Mouse (Mus musculus) limb, embryonic 12.5 days (tissue): ENCODE results near the gene Folr1. TPM values are rescaled to one million over a fixed set of nuclear protein-coding genes. Genes with fewer than 3 reads are reported as not detected.

Experiments used
- ATAC-seq: fragments of 200-750 bp; cut with Nextera tagmentation; 2 replicates; pipeline ENCODE4 v1.8.0; 2017; ENCODE audit warnings: low read depth, moderate TSS enrichment; ENCODE audit not compliant: insufficient number of reproducible peaks, insufficient read depth, low FRiP score, low TSS enrichment
- H3K27ac ChIP-seq: fragments of 300-500 bp; sonication (generic); 2 replicates; pipeline ENCODE4 v1.5.1; 2016; ENCODE audit warnings: mild to moderate bottlenecking, moderate library complexity
- H3K27me3 ChIP-seq: fragments of 300-500 bp; sonication (generic); 2 replicates; pipeline ENCODE4 v1.6.1; 2016; ENCODE audit warnings: mild to moderate bottlenecking, moderate library complexity
- H3K36me3 ChIP-seq: fragments of 300-500 bp; sonication (generic); 2 replicates; pipeline ENCODE4 v1.6.1; 2016; ENCODE audit warnings: mild to moderate bottlenecking, moderate library complexity
- H3K4me1 ChIP-seq: fragments of 300-500 bp; sonication (generic); replicated peaks from 2 replicates; pipeline ENCODE4 v1.6.1; 2016
- H3K4me2 ChIP-seq: fragments of 300-500 bp; sonication (generic); 2 replicates; pipeline ENCODE4 v1.6.1; 2016; ENCODE audit warnings: mild to moderate bottlenecking, moderate library complexity
- H3K4me3 ChIP-seq: fragments of 300-500 bp; sonication (generic); replicated peaks from 2 replicates; pipeline ENCODE4 v1.5.1; 2016; ENCODE audit warnings: mild to moderate bottlenecking
- H3K9ac ChIP-seq: fragments of 300-500 bp; sonication (generic); replicated peaks from 2 replicates; pipeline ENCODE4 v1.6.1; 2016; ENCODE audit warnings: mild to moderate bottlenecking, moderate library complexity
- H3K9me3 ChIP-seq: fragments of 300-500 bp; sonication (generic); 2 replicates; pipeline ENCODE4 v1.6.1; 2016; ENCODE audit warnings: mild to moderate bottlenecking, moderate library complexity
- WGBS: fragments of 180-500 bp; shearing (Covaris S2); methylation state at CpG from one replicate; pipeline ENCODE4 v1.1.7; 2016; 5-methylcytosine and 5-hydroxymethylcytosine counted together
- polyA plus RNA-seq: library from polyadenylated mRNA; unstranded; fragments of >200 nt; fragmentation: Nextera tagmentation; extraction: Ambion mirVana; gene quantifications from 2 replicates; pipeline ENCODE4 v1.2.1, GENCODE M21; 2016

Gene Folr1
- polyA plus RNA-seq, 1 experiment from 2014 or later: not detected

- Histone ChIP-seq H3K27me3 (no peaks in the 10 kb centered on the region), H3K4me1 (no peaks in the 10 kb centered on the region), H3K9ac (no peak overlapping the region), H3K27ac (no peak overlapping the region), H3K4me3 (no peak overlapping the region), H3K36me3 (no peaks in the 10 kb centered on the region), H3K9me3 (no peaks in the 10 kb centered on the region), H3K4me2 (no peak overlapping the region)
- 95% methylated on average over 4 of the region's 4 CpGs for WGBS
- ATAC-seq: no peak
These were observed 3.1 kb downstream of the Folr1 start for GRCm38 (mm10) chr7:101867482-101867881.

GRCm38 (mm10) chr7:101866491-101867265 is 3.9 kb downstream of the Folr1 start:
- Histone ChIP-seq H3K4me2 (no peak overlapping the region), H3K9ac (no peak overlapping the region), H3K4me1 (no peaks in the 10 kb centered on the region), H3K27ac (no peak overlapping the region), H3K9me3 (no peaks in the 10 kb centered on the region), H3K36me3 (no peaks in the 10 kb centered on the region), H3K4me3 (no peak overlapping the region), H3K27me3 (no peaks in the 10 kb centered on the region)
- WGBS: 82% methylated on average over 11 of the region's 11 CpGs
- ATAC-seq: no peak

GRCm38 (mm10) chr7:101863415-101863814 is 7.2 kb downstream of the Folr1 start, which contains the start of gene Anapc15:
Anapc15 (plus strand) TSS chr7:101863715.
- 72% methylated on average over 3 of the region's 3 CpGs for WGBS
- H3K4me3 ChIP-seq: no peak within 1 kb of the TSS

DNA sequence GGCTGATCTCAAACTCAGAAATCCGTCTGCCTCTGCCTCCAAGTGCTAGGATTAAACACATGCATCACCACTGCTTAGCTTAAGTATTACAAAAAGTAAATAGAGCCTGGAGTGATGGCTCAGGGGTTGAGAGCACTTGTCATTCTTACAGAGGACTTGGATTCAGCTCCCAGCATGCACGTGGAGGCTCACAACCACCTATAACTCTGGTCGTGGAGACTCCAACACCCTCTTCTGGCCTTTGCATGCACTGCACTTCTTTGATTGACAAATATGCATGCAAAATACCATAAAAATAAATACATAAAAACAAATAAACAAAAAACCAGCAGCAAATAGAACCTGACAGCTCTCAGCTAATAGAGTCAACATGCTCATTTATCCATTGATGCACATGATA is 8.3 kb downstream of the Folr1 start:
- H3K27ac ChIP-seq: no peak overlapping the region
- H3K9me3 ChIP-seq: no peaks in the 10 kb centered on the region
- no peak for ATAC-seq
- no peaks in the 10 kb centered on the region for H3K36me3 ChIP-seq
- H3K27me3 ChIP-seq: no peaks in the 10 kb centered on the region
- H3K4me2 ChIP-seq: no peak overlapping the region
- WGBS: 63% methylated on average over 3 of the region's 3 CpGs
- H3K9ac ChIP-seq: no peak overlapping the region
- H3K4me3 ChIP-seq: no peak overlapping the region
- no peaks in the 10 kb centered on the region for H3K4me1 ChIP-seq

More at GRCm38 (mm10) chr7:101863415-101863814, 7.2 kb downstream of the Folr1 start, which contains the start of gene Anapc15:
- Histone ChIP-seq H3K36me3 (no peaks in the 10 kb centered on the region), H3K4me2 (no peak within 1 kb of the TSS), H3K9ac (no peak within 1 kb of the TSS), H3K27me3 (no peaks in the 10 kb centered on the region), H3K9me3 (no peaks in the 10 kb centered on the region), H3K4me1 (no peaks in the 10 kb centered on the region), H3K27ac (no peak within 1 kb of the TSS)
- no peak for ATAC-seq

- ATAC-seq: no peak
- no peaks in the 10 kb centered on the region for H3K4me1 ChIP-seq
These were observed 9.6 kb downstream of the Folr1 start for GRCm38 (mm10) chr7:101860978-101861377.

DNA sequence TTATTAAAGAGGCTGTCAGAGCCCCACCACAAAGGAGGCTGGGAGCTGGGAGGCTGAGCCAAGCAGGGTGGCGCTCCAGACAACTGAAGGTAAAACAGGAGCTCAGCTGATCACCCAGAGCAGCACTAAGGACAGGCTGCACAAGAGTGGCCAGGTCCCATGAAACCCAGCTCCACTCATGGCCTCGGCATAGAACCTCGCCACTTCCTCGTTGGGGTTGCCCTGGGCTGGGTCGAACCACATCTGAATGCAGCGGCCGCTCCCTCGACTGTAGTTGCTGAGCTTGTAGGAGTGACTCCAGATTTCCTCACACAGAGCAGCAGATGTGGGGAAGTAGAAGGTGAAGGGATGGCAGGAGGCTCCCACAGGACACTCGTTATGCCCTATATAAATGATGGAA is 12.2 kb downstream of the Folr1 start:
- ATAC-seq: no peak
- WGBS: 80% methylated on average over 9 of the region's 9 CpGs
- H3K9me3 ChIP-seq: no peaks in the 10 kb centered on the region

More at GRCm38 (mm10) chr7:101860978-101861377, 9.6 kb downstream of the Folr1 start:
- no peak overlapping the region for H3K4me3 ChIP-seq
- no peak overlapping the region for H3K9ac ChIP-seq
- no peaks in the 10 kb centered on the region for H3K27me3 ChIP-seq
- no peak overlapping the region for H3K27ac ChIP-seq
- no peaks in the 10 kb centered on the region for H3K36me3 ChIP-seq
- no peaks in the 10 kb centered on the region for H3K9me3 ChIP-seq
- no peak overlapping the region for H3K4me2 ChIP-seq

GRCm38 (mm10) chr7:101857094-101857493 is 13.5 kb downstream of the Folr1 start, which contains the start of gene Folr2:
Folr2 (minus strand) TSS chr7:101857194.
- no peak for ATAC-seq
- H3K9ac ChIP-seq: no peak within 1 kb of the TSS
- WGBS: 93% methylated on average over 4 of the region's 4 CpGs
- H3K27me3 ChIP-seq: no peaks in the 10 kb centered on the region
- H3K36me3 ChIP-seq: no peaks in the 10 kb centered on the region
- no peak within 1 kb of the TSS for H3K27ac ChIP-seq
- H3K4me3 ChIP-seq: no peak within 1 kb of the TSS
- H3K9me3 ChIP-seq: no peaks in the 10 kb centered on the region
- H3K4me1 ChIP-seq: no peaks in the 10 kb centered on the region
- no peak within 1 kb of the TSS for H3K4me2 ChIP-seq

More for the DNA sequence above, 12.2 kb downstream of the Folr1 start:
- Histone ChIP-seq H3K27ac (no peak overlapping the region), H3K4me1 (no peaks in the 10 kb centered on the region), H3K9ac (no peak overlapping the region), H3K4me2 (no peak overlapping the region), H3K36me3 (no peaks in the 10 kb centered on the region), H3K27me3 (no peaks in the 10 kb centered on the region), H3K4me3 (no peak overlapping the region)

DNA sequence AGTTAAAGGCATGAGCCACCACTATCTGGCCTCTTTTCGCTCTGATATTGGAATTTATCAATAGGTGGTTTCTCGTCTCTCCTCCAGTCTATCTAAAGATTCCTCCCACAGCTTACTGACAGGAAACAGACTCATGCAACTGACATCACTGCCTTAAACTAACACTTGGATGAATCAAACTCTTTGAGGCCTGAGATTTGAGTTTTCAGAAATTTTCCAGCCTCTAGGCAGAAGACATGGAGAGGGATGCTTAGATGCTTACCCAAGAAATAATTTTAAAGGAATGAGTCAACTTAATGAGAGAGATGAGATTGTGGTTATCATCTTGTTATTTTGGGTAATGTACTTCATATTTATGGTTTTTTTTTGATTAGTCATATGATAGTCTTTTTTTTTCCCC is 16.8 kb downstream of the Folr1 start:
- ATAC-seq: no peak
- Histone ChIP-seq H3K4me1 (no peaks in the 10 kb centered on the region), H3K9ac (no peak overlapping the region), H3K9me3 (no peaks in the 10 kb centered on the region), H3K36me3 (no peaks in the 10 kb centered on the region), H3K4me3 (no peak overlapping the region), H3K27me3 (no peaks in the 10 kb centered on the region), H3K27ac (no peak overlapping the region), H3K4me2 (no peak overlapping the region)
- WGBS: 88% methylated on average over 2 of the region's 2 CpGs

DNA sequence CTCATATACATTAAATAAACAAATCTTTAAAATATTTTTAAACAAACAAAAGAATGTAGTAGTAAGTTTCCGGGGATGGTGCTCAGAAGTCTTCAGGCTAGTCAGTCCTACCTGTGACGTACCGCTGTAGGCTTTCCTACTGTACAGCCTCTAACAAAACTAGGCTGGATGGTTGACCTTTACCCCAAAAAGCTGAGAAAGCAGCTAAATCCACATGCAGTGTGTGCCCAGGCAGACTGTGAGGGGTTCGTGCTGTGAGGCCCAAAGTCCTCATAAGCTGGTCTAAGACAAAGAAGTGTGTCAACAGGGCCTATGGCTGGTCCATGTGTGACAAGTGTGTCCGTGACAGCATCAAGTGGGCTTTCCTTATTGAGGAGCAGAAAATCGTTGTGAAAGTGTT is 17.7 kb downstream of the Folr1 start:
- H3K9ac ChIP-seq: no peak overlapping the region
- no peaks in the 10 kb centered on the region for H3K4me1 ChIP-seq
- no peaks in the 10 kb centered on the region for H3K36me3 ChIP-seq
- H3K9me3 ChIP-seq: no peaks in the 10 kb centered on the region
- no peak for ATAC-seq
- WGBS: 88% methylated on average over 6 of the region's 6 CpGs
- H3K27me3 ChIP-seq: no peaks in the 10 kb centered on the region
- H3K4me3 ChIP-seq: no peak overlapping the region
- no peak overlapping the region for H3K4me2 ChIP-seq
- H3K27ac ChIP-seq: no peak overlapping the region

DNA sequence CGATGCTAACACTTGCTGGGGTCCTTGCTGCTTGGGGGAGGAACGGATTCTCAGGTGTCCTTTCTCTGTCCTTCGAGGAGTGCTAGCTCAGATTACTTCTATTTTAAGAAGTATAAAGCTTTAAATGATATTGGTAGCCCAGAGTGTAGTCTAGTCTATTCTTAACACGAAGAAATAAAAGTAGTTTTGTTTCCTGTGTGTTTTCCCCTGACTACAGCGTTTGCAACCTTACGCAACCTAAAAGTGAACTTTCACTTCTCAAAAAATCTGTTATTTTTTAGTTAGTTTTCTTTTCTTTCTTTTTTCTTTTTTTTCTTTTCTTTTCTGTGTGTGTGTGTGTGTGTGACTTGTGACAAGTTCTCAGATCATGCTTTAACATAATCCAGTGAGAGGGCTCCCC is 18.9 kb downstream of the Folr1 start:
- H3K27ac ChIP-seq: no peak overlapping the region
- WGBS: 83% methylated on average over 6 of the region's 6 CpGs
- no peaks in the 10 kb centered on the region for H3K9me3 ChIP-seq

GRCm38 (mm10) chr7:101847934-101848333 is 22.7 kb downstream of the Folr1 start:
- Histone ChIP-seq H3K4me3 (no peak overlapping the region), H3K9ac (no peak overlapping the region), H3K27ac (no peak overlapping the region), H3K4me1 (no peaks in the 10 kb centered on the region), H3K36me3 (no peaks in the 10 kb centered on the region), H3K4me2 (no peak overlapping the region), H3K27me3 (no peaks in the 10 kb centered on the region), H3K9me3 (no peaks in the 10 kb centered on the region)
- 97% methylated on average over 1 of the region's 1 CpGs for WGBS
- ATAC-seq: no peak

More for the DNA sequence above, 18.9 kb downstream of the Folr1 start:
- H3K27me3 ChIP-seq: no peaks in the 10 kb centered on the region
- H3K4me1 ChIP-seq: no peaks in the 10 kb centered on the region
- no peaks in the 10 kb centered on the region for H3K36me3 ChIP-seq
- H3K9ac ChIP-seq: no peak overlapping the region
- H3K4me2 ChIP-seq: no peak overlapping the region
- H3K4me3 ChIP-seq: no peak overlapping the region
- no peak for ATAC-seq

GRCm38 (mm10) chr7:101844186-101844585 is 26.4 kb downstream of the Folr1 start:
- H3K9ac ChIP-seq: no peak overlapping the region
- no peak overlapping the region for H3K4me3 ChIP-seq
- no peaks in the 10 kb centered on the region for H3K4me1 ChIP-seq
- no peak overlapping the region for H3K27ac ChIP-seq
- no peak overlapping the region for H3K4me2 ChIP-seq
- H3K36me3 ChIP-seq: no peaks in the 10 kb centered on the region
- no peak for ATAC-seq
- no peaks in the 10 kb centered on the region for H3K27me3 ChIP-seq
- no peaks in the 10 kb centered on the region for H3K9me3 ChIP-seq
- WGBS: 62% methylated on average over 6 of the region's 6 CpGs
